Mouse (Mus musculus): ENCODE results near the gene Snrpd3.

DNA sequence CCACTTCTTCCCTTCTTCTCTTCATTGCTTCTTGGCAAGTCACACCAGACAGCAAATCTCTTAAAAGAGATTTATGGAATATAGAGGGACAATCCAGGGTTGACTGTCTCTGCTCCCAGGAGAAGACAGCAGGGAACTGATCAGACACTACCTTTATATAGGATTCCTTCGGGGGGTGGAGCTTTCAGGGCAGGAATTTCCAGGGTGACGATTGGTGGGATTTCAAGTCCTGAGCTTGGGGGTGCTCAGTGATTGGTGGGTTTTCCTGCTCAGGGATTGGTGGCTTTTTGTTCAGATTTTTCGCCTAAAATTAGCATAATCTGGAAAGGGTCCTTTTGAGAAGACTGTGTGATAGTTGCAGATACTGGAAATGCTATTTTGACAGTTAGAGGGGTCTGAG is 30.2 kb upstream of the Snrpd3 start:
- TF ChIP-seq POLR2A (IDR thresholded peaks at IDR 0.05; ENCODE audit: extremely low read depth, insufficient read depth, low read length) (no peak), CTCF (IDR thresholded peaks at IDR 0.05; ENCODE audit: extremely low read depth, insufficient read depth, low read length) (no peak)
